Mouse (Mus musculus): Measurements from ENCODE around the gene Lgmn.

DNA sequence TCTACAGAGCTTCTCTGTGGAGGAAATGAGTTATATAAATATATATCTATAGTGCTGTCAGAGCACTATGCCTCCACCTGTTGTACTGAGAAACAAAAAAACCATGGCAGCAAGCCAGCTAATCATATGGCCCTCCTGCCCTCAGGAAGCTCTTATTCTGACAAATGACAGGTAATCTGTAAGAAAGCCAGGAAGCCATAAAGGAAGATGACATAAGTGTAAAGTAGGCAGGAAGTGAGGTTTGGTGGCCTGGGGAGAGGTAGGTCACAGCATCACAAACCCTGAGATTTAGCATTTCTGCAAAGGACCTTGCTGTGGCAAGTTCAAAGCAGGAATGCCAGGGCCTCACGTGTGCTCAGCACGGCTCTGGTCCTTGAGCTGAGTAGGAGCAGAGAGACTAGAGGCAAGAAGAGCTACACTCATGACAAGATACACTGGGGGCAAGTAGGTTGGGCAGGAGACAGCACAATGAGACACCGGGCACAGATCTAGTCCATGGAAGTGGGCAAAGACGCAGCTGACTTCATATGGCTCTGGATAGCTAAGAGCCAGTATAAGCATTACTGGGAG, 68.6 kb downstream of the Lgmn start:
- no peak for TF ChIP-seq CHD1 (IDR thresholded peaks at IDR 0.05; ENCODE audit: low read depth, low read length)
- TF ChIP-seq CTCF (conservative IDR thresholded peaks at IDR 0.05 in 1 of 2, IDR thresholded peaks at IDR 0.05 in 1 of 2; ENCODE audit: low read depth in 2 of 2, low read length in 2 of 2), result no peak
- no peak for TF ChIP-seq ZKSCAN1 (IDR thresholded peaks at IDR 0.05; ENCODE audit: borderline replicate concordance, low read depth, low read length)
- no peak for TF ChIP-seq E2F4 (IDR thresholded peaks at IDR 0.05; ENCODE audit: insufficient replicate concordance, low read depth, low read length)
- no peak for TF ChIP-seq MYC (IDR thresholded peaks at IDR 0.05; ENCODE audit: low read depth, low read length)
- TF ChIP-seq POLR2A (IDR thresholded peaks at IDR 0.05; ENCODE audit: low read depth, low read length), result no peak
- no peak for TF ChIP-seq MEF2A (IDR thresholded peaks at IDR 0.05; ENCODE audit: borderline replicate concordance, low read depth, low read length)
- no peak for TF ChIP-seq RCOR1 (conservative IDR thresholded peaks at IDR 0.05; ENCODE audit: low read depth, low read length)
- TF ChIP-seq USF1 (IDR thresholded peaks at IDR 0.05; ENCODE audit: low read depth, low read length), result no peak
- no peak for TF ChIP-seq MAZ (IDR thresholded peaks at IDR 0.05; ENCODE audit: low read depth, low read length)
- no peak for TF ChIP-seq ZNF384 (IDR thresholded peaks at IDR 0.05; ENCODE audit: low read depth, low read length)
- no peak for TF ChIP-seq TCF12 (IDR thresholded peaks at IDR 0.05; ENCODE audit: low read depth, low read length)
- TF ChIP-seq TBP (conservative IDR thresholded peaks at IDR 0.05; ENCODE audit: low read depth, low read length), result no peak
- TF ChIP-seq POLR2AphosphoS2 (IDR thresholded peaks at IDR 0.05; ENCODE audit: low read depth, low read length), result no peak

Data from CH12.LX (cell line).